Mouse (Mus musculus) small intestine, adult 2 months (tissue): ENCODE results near the gene Btbd35f12. TPM values are rescaled to one million over a fixed set of nuclear protein-coding genes. Genes with fewer than 3 reads are reported as not detected.
"Not testable (repeated sequence)": the region's sequence is repeated elsewhere in the genome, so short reads cannot be mapped to it uniquely, and the experiment has no call there.

Experiments
- H3K27ac ChIP-seq: fragments of 200-500 bp; 2 replicates; pipeline ENCODE4 v1.5.1; 2012; ENCODE audit warnings: low read depth, low read length, control low read depth, inconsistent platforms; ENCODE audit not compliant: insufficient read depth
- H3K27me3 ChIP-seq: fragments of 200-500 bp; 2 replicates; pipeline ENCODE4 v1.6.1; 2012; ENCODE audit warnings: mild to moderate bottlenecking, moderate library complexity, low read length, inconsistent platforms; ENCODE audit not compliant: control insufficient read depth, insufficient read depth
- H3K36me3 ChIP-seq: fragments of 200-500 bp; 2 replicates; pipeline ENCODE4 v1.6.1; 2012; ENCODE audit warnings: mild to moderate bottlenecking, low read length, control low read depth, inconsistent platforms; ENCODE audit not compliant: control insufficient read depth, insufficient read depth
- H3K4me1 ChIP-seq: fragments of 200-500 bp; 2 replicates; pipeline ENCODE4 v1.6.1; 2012; ENCODE audit warnings: low read length, inconsistent platforms, mixed read lengths; ENCODE audit not compliant: control insufficient read depth, insufficient read depth, insufficient read length
- H3K4me3 ChIP-seq: fragments of 200-500 bp; 2 replicates; pipeline ENCODE4 v1.5.1; 2012; ENCODE audit warnings: low read depth, mild to moderate bottlenecking, control low read depth, inconsistent platforms, low read length, moderate library complexity
- WGBS: fragments of 180-500 bp; shearing (Covaris S2); methylation state at CpG from one replicate; pipeline ENCODE4 v1.1.7; 2018; 5-methylcytosine and 5-hydroxymethylcytosine counted together
- polyA plus RNA-seq: library from polyadenylated mRNA; depleted of rRNA; stranded (reverse); fragments of >200 nt; gene quantifications from 2 replicates; pipeline ENCODE4 v1.2.3, GENCODE M21; 2012; rRNA removed

Btbd35f12 gene
- not detected in 2 replicates for polyA plus RNA-seq

DNA sequence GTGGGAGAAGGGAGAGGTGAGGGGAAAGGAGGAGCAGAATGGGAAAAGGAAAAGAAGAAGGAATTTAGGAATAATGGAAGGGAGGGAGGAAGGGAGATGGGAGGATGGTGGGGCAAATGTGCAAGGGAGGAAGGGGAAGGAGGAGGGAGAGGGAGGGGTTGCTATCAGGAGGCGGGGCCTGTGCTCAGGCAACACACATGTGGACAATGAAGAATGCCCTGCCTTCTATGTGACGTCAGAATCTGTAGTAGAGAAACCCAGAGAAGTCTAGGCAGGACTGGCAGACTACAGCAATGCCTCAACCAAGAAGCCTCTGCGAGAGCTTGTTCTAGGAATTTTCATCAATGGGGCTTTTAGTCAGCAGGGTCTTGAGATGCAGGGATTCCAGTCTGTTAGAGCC is at the start of gene Btbd35f12:
Btbd35f12 (plus strand) TSS at position 301 of the 400 bp plus-strand sequence.
- not testable (repeated sequence) for H3K4me1 ChIP-seq, H3K4me3 ChIP-seq, H3K36me3 ChIP-seq, H3K27me3 ChIP-seq, H3K27ac ChIP-seq
- WGBS: no CpG with 5 or more reads among the region's 3 CpGs

DNA sequence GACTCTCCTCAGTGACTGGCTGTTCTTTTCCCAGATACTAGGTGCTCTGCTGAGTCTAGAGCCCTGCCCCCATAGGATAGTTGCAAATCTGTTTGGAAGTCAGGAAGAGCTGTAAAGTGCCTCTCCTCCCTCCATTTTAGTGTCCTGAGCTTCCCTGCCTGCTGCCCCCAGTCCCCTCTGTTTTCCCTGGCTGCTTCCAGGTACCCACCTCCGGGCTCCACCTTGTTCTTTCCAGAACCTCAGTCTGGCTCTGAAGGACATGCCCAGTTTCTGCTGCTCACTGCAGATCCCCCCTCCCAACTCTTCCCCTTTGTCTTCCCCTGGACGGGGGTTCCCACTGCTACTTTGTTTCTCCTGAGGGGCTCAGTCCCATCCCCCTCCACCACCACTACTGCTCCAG is 40.1 kb downstream of the Btbd35f12 start:
- 87% methylated on average over 2 of the region's 2 CpGs for WGBS
- H3K36me3 ChIP-seq, H3K27me3 ChIP-seq, H3K4me3 ChIP-seq, H3K27ac ChIP-seq, H3K4me1 ChIP-seq: not testable (repeated sequence)

Other genes starting within 250 kb of the Btbd35f12 start
- gene Spin2-ps6, start 78.5 kb upstream of the Btbd35f12 start, polyA plus RNA-seq: not detected in 2 replicates